Mouse (Mus musculus) CH12.LX (cell line): ENCODE data around the gene Aaed1. TPM values are rescaled to one million over a fixed set of nuclear protein-coding genes. Genes with fewer than 3 reads are reported as not detected.

ENCODE experiments used
- DNase-seq: peaks from one replicate; pipeline ENCODE4 v3.0.0-alpha.2; 2013; ENCODE audit errors: extremely low read depth
- H3K27ac ChIP-seq: 2 replicates; pipeline ENCODE4 v1.5.1; 2012; ENCODE audit warnings: low read depth, mild to moderate bottlenecking, control low read depth, moderate library complexity; ENCODE audit not compliant: insufficient read depth
- H3K27me3 ChIP-seq: replicated peaks from 2 replicates; pipeline ENCODE3; 2012; ENCODE audit warnings: inconsistent platforms
- H3K36me3 ChIP-seq, 2 experiments: replicated peaks in 1 of 2; 2 replicates each; pipeline versions ENCODE3 to v1.6.1; 2012; ENCODE audit warnings: inconsistent platforms in 1 of 2, low read length in 1 of 2, mild to moderate bottlenecking in 1 of 2, mixed read lengths in 1 of 2, moderate library complexity in 1 of 2; ENCODE audit not compliant: control insufficient read depth in 1 of 2, insufficient read depth in 1 of 2
- H3K4me1 ChIP-seq, 2 experiments: 2 replicates each; pipeline ENCODE4 v1.6.1; 2012; ENCODE audit warnings: inconsistent platforms in 1 of 2, moderate library complexity in 1 of 2; ENCODE audit not compliant: insufficient read depth in 2 of 2, control insufficient read depth in 1 of 2
- H3K4me2 ChIP-seq: 2 replicates; pipeline ENCODE4 v1.6.1; 2012; ENCODE audit warnings: low read depth, mild to moderate bottlenecking, control low read depth; ENCODE audit not compliant: poor library complexity, insufficient read depth, severe bottlenecking
- H3K4me3 ChIP-seq, 3 experiments: fragments of 150-350 bp in 1 of 3; sonication (generic) in 1 of 3; replicated peaks in 1 of 3; 2 replicates each; pipeline versions ENCODE3 to v1.5.1; 2011 to 2012; ENCODE audit warnings: low read depth in 2 of 3, low read length in 2 of 3, mild to moderate bottlenecking in 2 of 3, moderate library complexity in 2 of 3, control low read depth in 1 of 3, improper control_type of control experiment in 1 of 3, inconsistent platforms in 1 of 3, mixed read lengths in 1 of 3; ENCODE audit not compliant: poor library complexity in 1 of 3
- H3K79me2 ChIP-seq: replicated peaks from 2 replicates; pipeline ENCODE4 v1.6.1; 2012; ENCODE audit warnings: mild to moderate bottlenecking, moderate library complexity; ENCODE audit not compliant: control insufficient read depth, poor library complexity, insufficient read depth, severe bottlenecking; ENCODE audit errors: extremely low read depth
- H3K9ac ChIP-seq: 2 replicates; pipeline ENCODE4 v1.6.1; 2012; ENCODE audit warnings: low read depth, mild to moderate bottlenecking, control low read depth, moderate library complexity; ENCODE audit not compliant: insufficient read depth
- H3K9me3 ChIP-seq: replicated peaks from 2 replicates; pipeline ENCODE3; 2012; ENCODE audit warnings: low read length, inconsistent platforms, mixed read lengths
- BHLHE40 ChIP-seq: IDR thresholded peaks from 2 replicates; pipeline ENCODE4 v1.6.1; 2011; ENCODE audit warnings: mild to moderate bottlenecking, low read depth, low read length, improper control_type of control experiment
- CHD2 ChIP-seq: IDR thresholded peaks from 2 replicates; pipeline ENCODE4 v1.6.1; 2011; ENCODE audit warnings: low read length, improper control_type of control experiment
- EP300 ChIP-seq: IDR thresholded peaks from 2 replicates; pipeline ENCODE4 v1.6.1; 2011; ENCODE audit warnings: low read length, improper control_type of control experiment
- IRF4 ChIP-seq: IDR thresholded peaks from 2 replicates; pipeline ENCODE4 v1.6.1; 2014; ENCODE audit warnings: low read depth, mild to moderate bottlenecking, inconsistent platforms, low read length, improper control_type of control experiment
- JUN ChIP-seq: IDR thresholded peaks from 2 replicates; pipeline ENCODE4 v1.6.1; 2011; ENCODE audit warnings: low read depth, mild to moderate bottlenecking, low read length, improper control_type of control experiment, moderate library complexity; ENCODE audit not compliant: insufficient read depth
- JUND ChIP-seq: conservative IDR thresholded peaks from 2 replicates; pipeline ENCODE4 v1.6.1; 2011; ENCODE audit warnings: low read depth, low read length, improper control_type of control experiment
- MAX ChIP-seq: IDR thresholded peaks from 2 replicates; pipeline ENCODE4 v1.6.1; 2011; ENCODE audit warnings: low read length, improper control_type of control experiment
- MEF2A ChIP-seq: IDR thresholded peaks from 2 replicates; pipeline ENCODE4 v1.6.1; 2014; ENCODE audit warnings: low read depth, mild to moderate bottlenecking, inconsistent platforms, low read length, improper control_type of control experiment, borderline replicate concordance
- MXI1 ChIP-seq: IDR thresholded peaks from 2 replicates; pipeline ENCODE4 v1.6.1; 2011; ENCODE audit warnings: mild to moderate bottlenecking, low read depth, low read length, improper control_type of control experiment
- NRF1 ChIP-seq: IDR thresholded peaks from 2 replicates; pipeline ENCODE4 v1.6.1; 2014; ENCODE audit warnings: low read depth, mild to moderate bottlenecking, inconsistent platforms, low read length, improper control_type of control experiment, moderate library complexity
- RAD21 ChIP-seq: IDR thresholded peaks from 2 replicates; pipeline ENCODE4 v1.6.1; 2011; ENCODE audit warnings: low read depth, mild to moderate bottlenecking, low read length, improper control_type of control experiment, moderate library complexity
- TCF12 ChIP-seq: IDR thresholded peaks from 2 replicates; pipeline ENCODE4 v1.6.1; 2014; ENCODE audit warnings: low read depth, mild to moderate bottlenecking, inconsistent platforms, low read length, improper control_type of control experiment
- UBTF ChIP-seq: IDR thresholded peaks from 2 replicates; pipeline ENCODE4 v1.6.1; 2012; ENCODE audit warnings: low read depth, mild to moderate bottlenecking, inconsistent platforms, low read length, improper control_type of control experiment, moderate library complexity
- USF1 ChIP-seq: IDR thresholded peaks from 2 replicates; pipeline ENCODE4 v1.6.1; 2014; ENCODE audit warnings: low read depth, mild to moderate bottlenecking, inconsistent platforms, low read length, improper control_type of control experiment
- USF2 ChIP-seq: conservative IDR thresholded peaks from 2 replicates; pipeline ENCODE4 v1.6.1; 2011; ENCODE audit warnings: low read depth, low read length, improper control_type of control experiment
- ZC3H11A ChIP-seq: IDR thresholded peaks from 2 replicates; pipeline ENCODE4 v1.6.1; 2012; ENCODE audit warnings: low read depth, mild to moderate bottlenecking, inconsistent platforms, low read length, improper control_type of control experiment
- ZKSCAN1 ChIP-seq: IDR thresholded peaks from 2 replicates; pipeline ENCODE4 v1.6.1; 2012; ENCODE audit warnings: low read depth, inconsistent platforms, low read length, improper control_type of control experiment, borderline replicate concordance
- ZMIZ1 ChIP-seq: IDR thresholded peaks from 2 replicates; pipeline ENCODE4 v1.6.1; 2012; ENCODE audit warnings: low read depth, mild to moderate bottlenecking, inconsistent platforms, low read length, improper control_type of control experiment
- ZNF384 ChIP-seq: IDR thresholded peaks from 2 replicates; pipeline ENCODE4 v1.6.1; 2012; ENCODE audit warnings: low read depth, low read length, improper control_type of control experiment, inconsistent platforms
- dilution Hi-C: fragments of 300-500 bp; cut with MboI; formaldehyde crosslinking; loops from 2 replicates; pipeline ENCODE4 v1.14.3; 2020; ENCODE audit warnings: low sequenced_read_pairs; ENCODE audit not compliant: extremely low pct_unique_long_range_greater_than_20kb, extremely low pct_ligation_motif_present
- in situ Hi-C: fragments of 300-500 bp; cut with MboI; formaldehyde crosslinking; loops from 3 replicates; pipeline ENCODE4 v1.14.3; 2019; ENCODE audit warnings: low sequenced_read_pairs, low pct_ligation_motif_present, low pct_unique_long_range_greater_than_20kb, mixed read lengths
- polyA plus RNA-seq: library from polyadenylated mRNA; unstranded; fragments of >175 nt; gene quantifications from 2 replicates; pipeline ENCODE4 v1.2.1, GENCODE M21; 2012; ENCODE audit warnings: low read depth; ENCODE audit not compliant: insufficient read length
- total RNA-seq, 2 experiments: library from RNA; depleted of rRNA; stranded (reverse); fragments of 300-350 nt in 1 of 2; fragments of >200 nt in 1 of 2; gene quantifications; 2 replicates each; pipeline ENCODE4 v1.2.3; 2012 to 2014

The Aaed1 gene
- total and polyA plus RNA-seq, 3 experiments: 8.2 to 22.1 (median 12.2) TPM

DNA sequence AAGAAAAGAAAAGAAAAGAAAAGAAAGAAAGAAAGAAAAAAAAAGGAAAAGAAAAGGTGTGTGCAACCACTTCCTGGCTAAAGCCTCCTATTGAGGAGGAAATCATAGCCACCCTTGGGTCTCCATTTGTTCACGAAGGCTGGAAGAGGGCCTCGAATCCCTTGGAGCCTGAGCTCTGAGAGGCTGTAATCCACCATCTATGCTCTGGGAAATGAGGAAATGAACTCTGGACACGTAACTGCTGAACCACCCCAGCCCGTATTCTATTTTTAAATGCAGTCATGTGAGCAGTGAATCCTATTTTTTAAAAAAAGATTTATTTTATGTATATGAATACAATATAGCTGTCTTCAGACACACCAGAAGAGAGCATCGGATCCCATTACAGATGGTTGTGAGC is 31.6 kb downstream of the Aaed1 start:
- TF ChIP-seq MEF2A (no peak), USF2 (no peak), USF1 (no peak), ZNF384 (no peak), BHLHE40 (no peak), TCF12 (no peak)
- TF ChIP-seq, all 38 proteins: peak for 0
- Histone ChIP-seq H3K4me2 (no peak overlapping the region), H3K36me3 (no peaks in the 10 kb centered on the region), H3K4me3 (no peak overlapping the region), H3K9me3 (peaks cover 7% of the 10 kb centered on the region), H3K27ac (no peak overlapping the region), H3K27me3 (no peaks in the 10 kb centered on the region), H3K79me2 (no peaks in the 10 kb centered on the region), H3K4me1 (0 out of 4 replicates have a peak, but pooled peaks cover 0 to 3% of the 10 kb centered on the region in 2 experiments), H3K9ac (no peak overlapping the region)
- DNase-seq: no peak
- in situ Hi-C loops (no loop called here), dilution Hi-C loops (no loop called here)

DNA sequence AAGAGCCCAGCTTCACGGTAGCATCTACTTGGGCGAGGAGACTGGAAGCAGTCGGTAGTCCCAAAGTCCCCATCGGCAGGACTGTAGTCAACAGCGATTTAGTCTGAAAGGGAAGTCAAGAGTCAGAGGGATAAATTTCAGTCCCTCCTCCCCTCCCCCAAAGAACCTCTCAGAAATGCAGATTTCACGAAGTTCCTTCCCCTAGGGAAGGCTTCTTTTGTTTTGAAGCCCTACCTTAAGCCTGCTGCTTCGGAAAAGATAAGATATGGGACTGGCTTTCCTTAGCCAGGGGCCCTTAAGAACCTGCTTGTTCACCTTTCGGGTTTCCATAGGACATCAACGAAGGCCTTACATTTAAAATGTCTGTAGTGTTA is 36.8 kb downstream of the Aaed1 start:
- TF ChIP-seq RAD21: no peak
- dilution Hi-C loops: no loop called here
- Histone ChIP-seq H3K36me3 (peaks cover 0 to 8% of the 10 kb centered on the region in 2 experiments), H3K4me1 (0 out of 4 replicates have a peak, but pooled peaks cover 0 to 3% of the 10 kb centered on the region in 2 experiments), H3K9ac (no peak overlapping the region), H3K4me3 (no peak overlapping the region), H3K9me3 (peaks cover 12% of the 10 kb centered on the region), H3K4me2 (no peak overlapping the region), H3K79me2 (no peaks in the 10 kb centered on the region), H3K27me3 (no peaks in the 10 kb centered on the region), H3K27ac (no peak overlapping the region)
- no peak for DNase-seq
- in situ Hi-C loops: no loop called here

DNA sequence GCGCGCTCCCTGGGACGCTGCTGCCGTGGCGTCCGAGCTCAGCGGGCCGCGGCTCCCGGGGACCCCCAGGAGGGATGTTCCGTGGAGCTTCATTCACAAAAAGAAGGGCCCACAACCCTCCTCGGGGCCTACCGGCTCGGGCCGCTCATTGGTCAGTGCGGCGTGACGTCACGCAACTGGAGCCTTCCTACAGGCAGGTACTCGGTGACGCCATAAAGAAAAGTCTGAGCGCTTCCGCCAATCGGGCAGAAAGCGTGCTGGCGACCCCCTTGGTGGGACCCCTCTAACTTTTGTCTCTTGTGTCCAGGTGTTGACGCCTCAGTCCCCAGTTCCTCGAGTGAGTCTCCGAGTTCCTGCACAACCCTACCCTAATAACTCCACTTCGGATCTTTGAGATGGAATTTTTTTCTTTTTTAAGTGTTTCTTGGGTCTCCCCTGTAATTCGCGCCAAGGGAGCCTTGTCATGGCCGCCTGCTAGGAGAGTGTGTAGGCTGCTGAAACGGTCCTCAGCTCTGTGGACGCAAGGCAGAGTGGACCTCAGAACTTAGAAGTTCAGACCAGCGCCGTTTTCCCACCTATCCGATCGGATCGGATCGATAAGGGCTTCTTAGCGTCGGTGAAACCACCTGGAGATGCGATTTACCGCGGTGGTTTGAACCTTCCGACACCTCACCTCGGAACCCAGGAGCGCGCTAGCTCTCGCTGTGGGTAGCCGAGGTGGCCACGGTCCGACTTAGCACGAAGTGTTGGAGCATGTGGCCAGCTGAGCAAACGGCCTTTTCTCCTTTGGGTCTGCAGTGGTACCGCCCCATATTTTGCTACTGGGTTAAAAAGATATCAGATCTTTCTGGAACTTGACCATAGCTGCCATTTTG is 37.4 kb downstream of the Aaed1 start, which contains the start of gene Cdc14b:
Gene Cdc14b, minus strand, starts transcription at position 412 of the 875 bp plus-strand sequence.
- Histone ChIP-seq H3K9me3 (peaks cover 12% of the 10 kb centered on the region), H3K27me3 (no peaks in the 10 kb centered on the region), H3K79me2 (no peaks in the 10 kb centered on the region), H3K4me1 (0 out of 4 replicates have a peak, but pooled peaks cover 0 to 3% of the 10 kb centered on the region in 2 experiments), H3K9ac (no peak within 1 kb of the TSS), H3K4me2 (no peak within 1 kb of the TSS), H3K4me3 (no peak within 1 kb of the TSS), H3K27ac (no peak within 1 kb of the TSS), H3K36me3 (peaks cover 0 to 8% of the 10 kb centered on the region in 2 experiments)
- DNase-seq: no peak
- in situ Hi-C loops (no loop called here), dilution Hi-C loops (no loop called here)
- no peak for TF ChIP-seq ZKSCAN1
- no peak for TF ChIP-seq USF2
- no peak for TF ChIP-seq JUN
- no peak for TF ChIP-seq JUND
- TF ChIP-seq ZMIZ1: no peak
- TF ChIP-seq UBTF: no peak
- no peak for TF ChIP-seq NRF1
- TF ChIP-seq IRF4: no peak
- TF ChIP-seq BHLHE40: no peak
- TF ChIP-seq ZC3H11A: no peak
- no peak for TF ChIP-seq CHD2
- TF ChIP-seq MXI1: no peak
- no peak for TF ChIP-seq MAX
- TF ChIP-seq EP300: no peak
